Mouse (Mus musculus) forebrain, embryonic 16.5 days (tissue): ENCODE measurements around the gene Pds5b. TPM values are rescaled to one million over a fixed set of nuclear protein-coding genes. Genes with fewer than 3 reads are reported as not detected.
"Not testable (repeated sequence)": the region's sequence is repeated elsewhere in the genome, so short reads cannot be mapped to it uniquely, and the experiment has no call there.

Experiments used
- ATAC-seq: fragments of 200-750 bp; cut with Nextera tagmentation; 2 replicates; pipeline ENCODE4 v1.8.0; 2017; ENCODE audit warnings: mild to moderate bottlenecking, moderate library complexity
- H3K27ac ChIP-seq: fragments of 300-500 bp; sonication (generic); 2 replicates; pipeline ENCODE4 v1.5.1; 2014; ENCODE audit warnings: low read length, control low read depth
- H3K27me3 ChIP-seq: fragments of 300-500 bp; sonication (generic); replicated peaks from 2 replicates; pipeline ENCODE4 v1.6.1; 2014; ENCODE audit warnings: low read length; ENCODE audit not compliant: control insufficient read depth, insufficient read depth
- H3K36me3 ChIP-seq: fragments of 300-500 bp; sonication (generic); 2 replicates; pipeline ENCODE4 v1.6.1; 2014; ENCODE audit not compliant: control insufficient read depth, insufficient read depth
- H3K4me1 ChIP-seq: fragments of 300-500 bp; sonication (generic); replicated peaks from 2 replicates; pipeline ENCODE4 v1.6.1; 2014; ENCODE audit warnings: low read length; ENCODE audit not compliant: control insufficient read depth, insufficient read depth
- H3K4me2 ChIP-seq: fragments of 300-500 bp; sonication (generic); 2 replicates; pipeline ENCODE4 v1.6.1; 2014; ENCODE audit warnings: mild to moderate bottlenecking, low read length, control low read depth
- H3K4me3 ChIP-seq: fragments of 300-500 bp; sonication (generic); replicated peaks from 2 replicates; pipeline ENCODE4 v1.5.1; 2014; ENCODE audit warnings: mild to moderate bottlenecking, low read length, control low read depth
- H3K9ac ChIP-seq: fragments of 300-500 bp; sonication (generic); replicated peaks from 2 replicates; pipeline ENCODE4 v1.6.1; 2014; ENCODE audit warnings: low read depth, low read length, control low read depth
- H3K9me3 ChIP-seq: fragments of 300-500 bp; sonication (generic); 2 replicates; pipeline ENCODE4 v1.6.1; 2016; ENCODE audit warnings: low read length; ENCODE audit not compliant: control insufficient read depth
- WGBS: fragments of 180-500 bp; shearing (Covaris S2); extraction: QIAGEN DNeasy Blood & Tissue Kit; methylation state at CpG from one replicate; pipeline ENCODE4 v1.1.7; 2014; 5-methylcytosine and 5-hydroxymethylcytosine counted together
- polyA plus RNA-seq: library from polyadenylated mRNA; unstranded; fragments of >200 nt; fragmentation: Nextera tagmentation; extraction: Ambion mirVana; gene quantifications from 2 replicates; pipeline ENCODE4 v1.2.1, GENCODE M21; 2015

Pds5b gene
- polyA plus RNA-seq, 1 experiment from 2014 or later = 32.3 TPM

GRCm38 (mm10) chr5:150660296-150660695 lies 13.2 kb upstream of the Pds5b start:
- H3K27ac ChIP-seq, H3K9ac ChIP-seq, H3K4me3 ChIP-seq, H3K36me3 ChIP-seq, H3K4me2 ChIP-seq, ATAC-seq, H3K27me3 ChIP-seq, H3K9me3 ChIP-seq: not testable (repeated sequence)
- WGBS = 93% methylated on average over 3 of the region's 3 CpGs
- H3K4me1 ChIP-seq = peaks cover 31% of the 10 kb centered on the region

- not testable (repeated sequence) for ATAC-seq, H3K4me2 ChIP-seq, H3K27ac ChIP-seq, H3K9ac ChIP-seq, H3K9me3 ChIP-seq, H3K27me3 ChIP-seq, H3K36me3 ChIP-seq, H3K4me3 ChIP-seq
- 95% methylated on average over 7 of the region's 7 CpGs for WGBS
- peaks cover 23% of the 10 kb centered on the region for H3K4me1 ChIP-seq
These were observed 9.6 kb upstream of the Pds5b start for GRCm38 (mm10) chr5:150663926-150664325.

- peak overlapping the region; percentile 67 for H3K4me2 ChIP-seq
- no peaks in the 10 kb centered on the region for H3K27me3 ChIP-seq
- peaks cover 19% of the 10 kb centered on the region for H3K4me1 ChIP-seq
- ATAC-seq = no peak; the same call in 1 of the 2 replicates
- peak overlapping the region; percentile 79 for H3K9ac ChIP-seq
- peaks cover 6% of the 10 kb centered on the region; the same call in 1 of the 2 replicates for H3K36me3 ChIP-seq
- H3K4me3 ChIP-seq = peak overlapping the region; percentile 91
- WGBS = under 1% methylated on average over 10 of the region's 10 CpGs
- no peaks in the 10 kb centered on the region for H3K9me3 ChIP-seq
- peak overlapping the region; percentile 89 for H3K27ac ChIP-seq
These were observed 8.8 kb upstream of the Pds5b start for GRCm38 (mm10) chr5:150664794-150665131.

- no peaks in the 10 kb centered on the region for H3K9me3 ChIP-seq
- WGBS = under 1% methylated on average over 52 of the region's 52 CpGs
- peaks cover 6% of the 10 kb centered on the region; the same call in 1 of the 2 replicates for H3K36me3 ChIP-seq
- peak overlapping the region; percentile 89 for H3K27ac ChIP-seq
- ATAC-seq = peak; percentile 99
- H3K4me1 ChIP-seq = peaks cover 17% of the 10 kb centered on the region
- H3K4me2 ChIP-seq = peak overlapping the region; percentile 67
- peak overlapping the region; percentile 91 for H3K4me3 ChIP-seq
- H3K9ac ChIP-seq = peak overlapping the region; percentile 79
- no peaks in the 10 kb centered on the region for H3K27me3 ChIP-seq
These were observed 8.2 kb upstream of the Pds5b start for GRCm38 (mm10) chr5:150665132-150665954.

- H3K27me3 ChIP-seq, H3K9me3 ChIP-seq, ATAC-seq, H3K36me3 ChIP-seq: not testable (repeated sequence)
- Histone ChIP-seq H3K4me2 (peak within 1 kb of the TSS; percentile 67), H3K4me3 (peak within 1 kb of the TSS; percentile 91), H3K4me1 (peaks cover 13% of the 10 kb centered on the region), H3K9ac (peak within 1 kb of the TSS; percentile 79), H3K27ac (peak within 1 kb of the TSS; percentile 89)
- 88% methylated on average over 8 of the region's 9 CpGs for WGBS
These were observed 7.3 kb upstream of the Pds5b start, which contains the start of gene N4bp2l2 for GRCm38 (mm10) chr5:150666133-150666739. N4bp2l2 (minus strand) TSS chr5:150666183.

GRCm38 (mm10) chr5:150668731-150669130 lies 4.8 kb upstream of the Pds5b start:
- Histone ChIP-seq H3K4me3 (no peak overlapping the region), H3K27me3 (no peaks in the 10 kb centered on the region), H3K4me2 (no peak overlapping the region), H3K9ac (no peak overlapping the region), H3K27ac (no peak overlapping the region), H3K36me3 (no peaks in the 10 kb centered on the region), H3K4me1 (peaks cover 4% of the 10 kb centered on the region), H3K9me3 (no peaks in the 10 kb centered on the region)
- 56% methylated on average over 4 of the region's 4 CpGs for WGBS
- no peak for ATAC-seq

GRCm38 (mm10) chr5:150672343-150672742 lies 1.2 kb upstream of the Pds5b start:
- Histone ChIP-seq H3K4me3 (no peak overlapping the region), H3K4me1 (peaks cover 18% of the 10 kb centered on the region), H3K27ac (no peak overlapping the region), H3K9ac (no peak overlapping the region), H3K36me3 (no peaks in the 10 kb centered on the region), H3K9me3 (no peaks in the 10 kb centered on the region), H3K4me2 (no peak overlapping the region), H3K27me3 (no peaks in the 10 kb centered on the region)
- ATAC-seq = no peak
- 89% methylated on average over 7 of the region's 7 CpGs for WGBS

- H3K9ac ChIP-seq = peak overlapping the region; percentile 95
- peak; percentile 62 for ATAC-seq
- H3K9me3 ChIP-seq = no peaks in the 10 kb centered on the region
- WGBS = under 1% methylated on average over 46 of the region's 91 CpGs
- H3K36me3 ChIP-seq = no peaks in the 10 kb centered on the region
- H3K4me2 ChIP-seq = peak overlapping the region; percentile 60
- no peaks in the 10 kb centered on the region for H3K27me3 ChIP-seq
- peaks cover 18% of the 10 kb centered on the region for H3K4me1 ChIP-seq
- H3K4me3 ChIP-seq = peak overlapping the region; percentile 82
- H3K27ac ChIP-seq = peak overlapping the region; percentile 95
These were observed 512 bp downstream of the Pds5b start for GRCm38 (mm10) chr5:150673880-150674621.

GRCm38 (mm10) chr5:150674866-150675265 lies 1.3 kb downstream of the Pds5b start:
- Histone ChIP-seq H3K27me3 (no peaks in the 10 kb centered on the region), H3K4me3 (peak overlapping the region; percentile 82), H3K4me2 (peak overlapping the region; percentile 60), H3K9me3 (no peaks in the 10 kb centered on the region), H3K9ac (no peak overlapping the region), H3K4me1 (peaks cover 18% of the 10 kb centered on the region), H3K36me3 (no peaks in the 10 kb centered on the region), H3K27ac (no peak overlapping the region)
- ATAC-seq = no peak
- WGBS = 47% methylated on average over 6 of the region's 6 CpGs
